Comparison of ENCODE assay signal across 14 mouse cellular contexts in genomic region chr8:121073174-121074107, GRCm38 (mm10). TPM values are rescaled to one million over a fixed set of nuclear protein-coding genes. Genes with fewer than 3 reads are reported as not detected.
DNase-seq lines count a peak whose midpoint lies in the region; ATAC-seq lines count a peak whose summit lies in the region.
"Had no signal": no experiment of that assay in that cellular context is flagged by ENCODE, and none has a peak within 500 bp of the region (broad histone marks: within the 10 kb centered on the region; RNA-seq: fewer than 3 reads in every experiment).

No protein-coding gene starts in this region.

- peaks cover 20% of the 10 kb centered on the region for H3K4me1 ChIP-seq in heart, embryonic 13.5 days
- no peaks in the 10 kb centered on the region for H3K4me1 ChIP-seq in brown adipose tissue, adult 24 weeks (ENCODE audit: control insufficient read depth, insufficient read depth, insufficient read length, low read length)
- H3K4me1 ChIP-seq in hindbrain, embryonic 16.5 days (ENCODE audit: control insufficient read depth, insufficient read depth, low read depth, low read length): no peaks in the 10 kb centered on the region
- H3K4me1 ChIP-seq in midbrain, embryonic 13.5 days (replicated peaks): peaks cover 10% of the 10 kb centered on the region

- H3K36me3 ChIP-seq in heart, embryonic 13.5 days: no peaks in the 10 kb centered on the region
- H3K36me3 ChIP-seq in hindbrain, embryonic 16.5 days (ENCODE audit: control insufficient read depth, insufficient read depth, low read length): no peaks in the 10 kb centered on the region
- H3K36me3 ChIP-seq in midbrain, embryonic 13.5 days: no peaks in the 10 kb centered on the region
- H3K36me3 ChIP-seq: hindbrain, embryonic 15.5 days; liver, embryonic 15.5 days had no signal

- no peak overlapping the region for H3K9ac ChIP-seq in heart, embryonic 13.5 days
- no peak overlapping the region for H3K9ac ChIP-seq in hindbrain, embryonic 16.5 days (ENCODE audit: low read depth, low read length)
- H3K9ac ChIP-seq in midbrain, embryonic 13.5 days (replicated peaks): no peak overlapping the region
- H3K9ac ChIP-seq: hindbrain, embryonic 15.5 days; liver, embryonic 15.5 days had no signal

- no peak for ATAC-seq in heart, embryonic 13.5 days (ENCODE audit: extremely low read depth, insufficient number of reproducible peaks, low FRiP score, low TSS enrichment)
- ATAC-seq in hindbrain, embryonic 16.5 days: no peak
- ATAC-seq in midbrain, embryonic 13.5 days: no peak

- peak overlapping the region; percentile 25 for H3K4me3 ChIP-seq in heart, embryonic 13.5 days
- peak overlapping the region; percentile 31 for H3K4me3 ChIP-seq in brown adipose tissue, adult 24 weeks (ENCODE audit: insufficient read depth, low read depth, low read length)
- H3K4me3 ChIP-seq in hindbrain, embryonic 16.5 days (ENCODE audit: low read length): peak overlapping the region; percentile 8; the same call in 1 of the 2 replicates
- peak overlapping the region; percentile 15 for H3K4me3 ChIP-seq in midbrain, embryonic 13.5 days (replicated peaks)
- H3K4me3 ChIP-seq: hindbrain, embryonic 15.5 days; liver, embryonic 15.5 days had no signal

- WGBS in heart, embryonic 13.5 days: 1% methylated on average over 48 of the region's 48 CpGs
- under 1% methylated on average over 47 of the region's 48 CpGs for WGBS in hindbrain, embryonic 16.5 days
- WGBS in midbrain, embryonic 13.5 days: under 1% methylated on average over 48 of the region's 48 CpGs

- no peak for DNase-seq in heart, adult 18-20 months
- DNase-seq in ovary, postnatal 14 days (ENCODE audit: low spot score): no peak
- no peak for DNase-seq in ovary, postnatal 36 days (ENCODE audit: low spot score)
- no peak for DNase-seq in B cell, adult 2 months
- DNase-seq: adrenal gland, postnatal 25 days; right cerebral cortex, postnatal 14 days had no signal

- no peak overlapping the region for H3K27ac ChIP-seq in heart, embryonic 13.5 days (replicated peaks)
- no peak overlapping the region for H3K27ac ChIP-seq in brown adipose tissue, adult 24 weeks (replicated peaks; ENCODE audit: low read depth, low read length)
- no peak overlapping the region for H3K27ac ChIP-seq in hindbrain, embryonic 16.5 days (ENCODE audit: low read depth, low read length)
- no peak overlapping the region for H3K27ac ChIP-seq in midbrain, embryonic 13.5 days
- H3K27ac ChIP-seq: hindbrain, embryonic 15.5 days; liver, embryonic 15.5 days had no signal

- peak overlapping the region; percentile 53 for H3K4me2 ChIP-seq in heart, embryonic 13.5 days
- H3K4me2 ChIP-seq in hindbrain, embryonic 16.5 days (ENCODE audit: low read length): 0 out of 2 replicates have a peak overlapping the region, but pooled peaks have one; percentile 21
- peak overlapping the region; percentile 15; the same call in 1 of the 2 replicates for H3K4me2 ChIP-seq in midbrain, embryonic 13.5 days (replicated peaks)
- H3K4me2 ChIP-seq: hindbrain, embryonic 15.5 days; liver, embryonic 15.5 days had no signal

- H3K27me3 ChIP-seq in heart, embryonic 13.5 days (replicated peaks): peaks cover 99% of the 10 kb centered on the region
- peaks cover 84% of the 10 kb centered on the region for H3K27me3 ChIP-seq in hindbrain, embryonic 16.5 days (replicated peaks; ENCODE audit: control insufficient read depth, insufficient read depth, low read length)
- H3K27me3 ChIP-seq in midbrain, embryonic 13.5 days: peaks cover 99% of the 10 kb centered on the region

- H3K9me3 ChIP-seq in heart, embryonic 13.5 days: no peaks in the 10 kb centered on the region
- peaks cover 6% of the 10 kb centered on the region for H3K9me3 ChIP-seq in hindbrain, embryonic 16.5 days (ENCODE audit: control insufficient read depth, low read length)
- no peaks in the 10 kb centered on the region for H3K9me3 ChIP-seq in midbrain, embryonic 13.5 days
- H3K9me3 ChIP-seq: hindbrain, embryonic 15.5 days; liver, embryonic 15.5 days had no signal

RNA-seq across cellular contexts. Expression of gene Foxf1, which starts 10.7 kb away (rescaled TPM):
- 7.7 and 9.5 TPM in 2 replicates for polyA plus RNA-seq in heart, embryonic 13.5 days (2015; fragmentation: Nextera tagmentation; extraction: Ambion mirVana)
- under 1 TPM; 0.15 to 0.31 TPM for total RNA-seq in heart, adult 18-20 months (2021)
- not detected in 2 replicates for polyA plus RNA-seq in brown adipose tissue, adult 24 weeks (2012; ENCODE audit: insufficient read depth, insufficient read length, missing spikeins)
- polyA plus RNA-seq in hindbrain, embryonic 16.5 days (2015; fragmentation: Nextera tagmentation; extraction: Ambion mirVana): 1.1 and 1.3 TPM in 2 replicates
- 0.39 and 0.71 TPM in 2 replicates for polyA plus RNA-seq in midbrain, embryonic 13.5 days (2015; fragmentation: Nextera tagmentation; extraction: Ambion mirVana)
- total RNA-seq: CH12.LX; common myeloid progenitor, adult 5-6 weeks had no signal

RNA-seq across cellular contexts. Expression of gene Mthfsd, which starts 34.8 kb away (rescaled TPM):
- polyA plus RNA-seq in heart, embryonic 13.5 days (2015; fragmentation: Nextera tagmentation; extraction: Ambion mirVana): 35.3 and 42.8 TPM in 2 replicates
- 10 to 100 TPM; 12.7 to 13.0 TPM for total RNA-seq in heart, adult 18-20 months (2021)
- 25.1 and 32.1 TPM in 2 replicates for polyA plus RNA-seq in brown adipose tissue, adult 24 weeks (2012; ENCODE audit: insufficient read depth, insufficient read length, missing spikeins)
- polyA plus RNA-seq in hindbrain, embryonic 16.5 days (2015; fragmentation: Nextera tagmentation; extraction: Ambion mirVana): 45.2 and 46.3 TPM in 2 replicates
- 57.8 and 60.7 TPM in 2 replicates for polyA plus RNA-seq in midbrain, embryonic 13.5 days (2015; fragmentation: Nextera tagmentation; extraction: Ambion mirVana)

RNA-seq across cellular contexts. Expression of gene Foxc2, which starts 42.5 kb away (rescaled TPM):
- polyA plus RNA-seq in heart, embryonic 13.5 days (2015; fragmentation: Nextera tagmentation; extraction: Ambion mirVana): 6.8 and 7.4 TPM in 2 replicates
- total RNA-seq in heart, adult 18-20 months (2021): 1 to 10 TPM; 1.7 to 1.9 TPM
- 0.36 TPM in 1 of 2 replicates, not detected in the other for polyA plus RNA-seq in brown adipose tissue, adult 24 weeks (2012; ENCODE audit: insufficient read depth, insufficient read length, missing spikeins)
- 1.9 and 2.8 TPM in 2 replicates for polyA plus RNA-seq in hindbrain, embryonic 16.5 days (2015; fragmentation: Nextera tagmentation; extraction: Ambion mirVana)
- 1.3 and 1.9 TPM in 2 replicates for polyA plus RNA-seq in midbrain, embryonic 13.5 days (2015; fragmentation: Nextera tagmentation; extraction: Ambion mirVana)
- total RNA-seq: CH12.LX; common myeloid progenitor, adult 5-6 weeks had no signal
- polyA plus RNA-seq: liver, embryonic 15.5 days had no signal

RNA-seq across cellular contexts. Expression of gene Foxl1, which starts 54.3 kb away (rescaled TPM):
- 0.52 and 0.64 TPM in 2 replicates for polyA plus RNA-seq in heart, embryonic 13.5 days (2015; fragmentation: Nextera tagmentation; extraction: Ambion mirVana)
- under 1 TPM; 0.10 to 0.18 TPM for total RNA-seq in heart, adult 18-20 months (2021)
- not detected in 2 replicates for polyA plus RNA-seq in brown adipose tissue, adult 24 weeks (2012; ENCODE audit: insufficient read depth, insufficient read length, missing spikeins)
- 0.09 and 0.16 TPM in 2 replicates for polyA plus RNA-seq in hindbrain, embryonic 16.5 days (2015; fragmentation: Nextera tagmentation; extraction: Ambion mirVana)
- 0.12 and 0.13 TPM in 2 replicates for polyA plus RNA-seq in midbrain, embryonic 13.5 days (2015; fragmentation: Nextera tagmentation; extraction: Ambion mirVana)
- total RNA-seq: common myeloid progenitor, adult 5-6 weeks had no signal
